Mouse (Mus musculus): ENCODE results near the gene Vmn2r-ps159.
"Not testable (repeated sequence)": the region's sequence is repeated elsewhere in the genome, so short reads cannot be mapped to it uniquely, and the experiment has no call there.

Gene Vmn2r-ps159

DNA sequence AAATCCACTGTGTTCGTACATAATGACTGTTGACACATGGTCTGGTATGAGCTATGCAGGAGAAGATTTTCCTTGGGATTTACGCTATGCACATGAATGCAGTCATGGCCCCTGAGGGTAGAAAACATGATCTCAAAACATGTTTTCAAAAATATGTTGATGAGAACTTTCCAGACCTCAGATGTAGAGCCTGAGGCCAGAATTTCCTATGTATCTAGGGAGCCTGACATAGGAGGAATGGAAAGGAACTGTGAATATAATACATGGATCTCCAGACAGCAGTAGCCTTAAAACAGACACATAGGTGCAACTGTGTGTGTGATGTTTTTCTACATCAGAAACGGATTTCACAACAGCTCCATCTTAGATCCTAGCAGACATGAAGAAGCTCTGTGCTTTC lies at the start of gene Vmn2r-ps159:
Gene Vmn2r-ps159 (plus strand): TSS at position 301 of the 400 bp plus-strand sequence.
- ATAC-seq (ENCODE audit: insufficient number of reproducible peaks, low FRiP score, low TSS enrichment): not testable (repeated sequence)

DNA sequence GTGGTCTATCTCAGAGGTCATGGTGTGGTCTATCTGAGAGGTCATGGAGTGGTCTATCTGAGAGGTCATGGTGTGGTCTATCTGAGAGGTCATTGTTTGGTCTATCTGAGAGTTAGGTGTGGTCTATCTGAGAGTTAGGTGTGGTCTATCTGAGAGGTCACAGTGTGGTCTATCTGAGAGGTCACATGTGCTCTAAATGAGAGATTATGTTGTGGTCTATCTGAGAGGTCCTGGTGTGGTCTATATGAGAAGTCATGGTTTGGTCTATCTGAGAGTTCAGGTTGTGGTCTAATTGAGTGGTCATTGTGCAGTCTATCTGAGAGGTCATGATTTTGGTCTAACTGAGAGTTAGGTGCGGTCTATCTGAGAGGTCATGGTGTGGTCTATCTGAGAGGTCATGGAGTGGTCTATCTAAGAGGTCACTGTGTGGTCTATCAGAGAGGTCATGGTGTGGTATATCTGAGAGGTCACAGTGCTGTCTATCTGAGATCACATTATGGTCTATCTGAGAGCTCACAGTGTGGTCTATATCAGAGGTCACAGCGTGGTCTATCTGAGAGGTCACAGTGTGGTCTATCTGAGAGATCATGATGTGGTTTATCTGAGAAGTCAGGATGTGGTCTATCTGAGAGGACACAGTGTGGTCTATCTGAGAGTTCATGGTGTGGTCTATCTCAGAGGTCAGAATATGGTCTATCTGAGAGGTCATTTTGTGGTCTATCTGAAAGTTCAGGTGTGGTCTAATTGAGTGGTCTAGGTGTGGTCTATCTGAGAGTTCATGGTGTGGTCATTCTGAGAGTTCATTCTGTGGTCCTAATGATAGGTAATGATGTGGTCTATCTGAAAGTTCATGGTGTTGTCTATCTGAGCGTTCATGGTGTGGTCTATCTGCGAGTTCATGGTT lies 10.9 kb downstream of the Vmn2r-ps159 start:
- ATAC-seq (ENCODE audit: insufficient number of reproducible peaks, low FRiP score, low TSS enrichment): peak; percentile 45; the same call in 1 of the 2 replicates

- peak; percentile 26; the same call in 1 of the 2 replicates for ATAC-seq (ENCODE audit: insufficient number of reproducible peaks, low FRiP score, low TSS enrichment)
Measured at GRCm38 (mm10) chr4:156342569-156343325, 11.8 kb downstream of the Vmn2r-ps159 start.

DNA sequence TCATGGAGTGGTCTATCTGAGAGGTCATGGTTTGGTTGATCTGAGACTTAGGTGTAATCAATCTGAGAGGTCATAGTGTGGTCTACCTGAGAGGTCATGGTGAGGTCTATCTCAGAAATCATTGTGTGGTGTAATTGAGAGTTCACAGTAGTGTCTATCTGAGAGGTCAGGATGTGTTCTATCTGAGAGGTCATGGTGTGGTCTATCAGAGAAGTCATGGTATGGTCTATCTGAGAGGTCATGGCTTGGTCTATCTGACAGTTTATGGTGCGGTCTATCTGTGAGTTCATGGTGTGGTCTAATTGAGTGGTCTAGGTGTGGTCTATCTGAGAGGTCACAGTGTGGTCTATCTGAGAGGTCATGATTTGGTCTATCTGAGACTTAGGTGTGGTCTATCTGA lies 12.4 kb downstream of the Vmn2r-ps159 start:
- ATAC-seq (ENCODE audit: insufficient number of reproducible peaks, low FRiP score, low TSS enrichment): no peak; the same call in 1 of the 2 replicates

- peak; percentile 64; the same call in 1 of the 2 replicates for ATAC-seq (ENCODE audit: insufficient number of reproducible peaks, low FRiP score, low TSS enrichment)
Measured at GRCm38 (mm10) chr4:156356756-156357437, 26.0 kb downstream of the Vmn2r-ps159 start.

All from cerebellum, adult (tissue).